8 mouse cellular contexts compared by ENCODE assay signal in genomic region chr13:92751726-92752565, GRCm38 (mm10). TPM values are rescaled to one million over a fixed set of nuclear protein-coding genes. Genes with fewer than 3 reads are reported as not detected.
A peak's percentile ranks its signal among the peaks of the same experiment; 100 is the strongest.
DNase-seq lines count a peak whose midpoint lies in the region; ATAC-seq and TF ChIP-seq lines count a peak whose summit lies in the region.

No protein-coding gene starts in this region.

- POLR2A ChIA-PET in Patski (lab: Charles Lee): no interaction called here

- peaks cover 5% of the 10 kb centered on the region; the same call in 1 of the 2 replicates for H3K4me1 ChIP-seq in forebrain, postnatal 0 days (ENCODE audit: insufficient read depth)
- no peaks in the 10 kb centered on the region for H3K4me1 ChIP-seq in hindbrain, embryonic 10.5 days (replicated peaks)

- H3K9me3 ChIP-seq in forebrain, postnatal 0 days (ENCODE audit: low read length): no peaks in the 10 kb centered on the region
- H3K9me3 ChIP-seq in hindbrain, embryonic 10.5 days: no peaks in the 10 kb centered on the region

- peaks cover 15% of the 10 kb centered on the region for H3K27me3 ChIP-seq in Patski
- no peaks in the 10 kb centered on the region for H3K27me3 ChIP-seq in forebrain, postnatal 0 days (ENCODE audit: insufficient read depth, low read length)
- no peaks in the 10 kb centered on the region for H3K27me3 ChIP-seq in hindbrain, embryonic 10.5 days (ENCODE audit: insufficient read depth, poor library complexity, severe bottlenecking)

- TF ChIP-seq CTCF in Patski (IDR thresholded peaks at IDR 0.05): peak; percentile 94
- TF ChIP-seq CTCF in forebrain, postnatal 0 days (IDR thresholded peaks at IDR 0.05; ENCODE audit: low read depth): peak; percentile 97

- 28% methylated on average over 21 of the region's 21 CpGs for WGBS in forebrain, postnatal 0 days
- 72% methylated on average over 21 of the region's 21 CpGs for WGBS in hindbrain, embryonic 10.5 days

- H3K4me3 ChIP-seq in forebrain, postnatal 0 days (ENCODE audit: low read depth, low read length): no peak overlapping the region
- H3K4me3 ChIP-seq in hindbrain, embryonic 10.5 days: no peak overlapping the region

- CTCF ChIA-PET in Patski (lab: Charles Lee): interaction anchor here (0.7 to 1.6 kb wide), 7 partner anchors 10 to 491 kb away, joined by 3 to 4 read pairs (median 3); no protein-coding TSS in a partner anchor

- H3K36me3 ChIP-seq in forebrain, postnatal 0 days (ENCODE audit: insufficient read depth): no peaks in the 10 kb centered on the region
- H3K36me3 ChIP-seq in hindbrain, embryonic 10.5 days: no peaks in the 10 kb centered on the region

- peak overlapping the region; percentile 32 for H3K4me2 ChIP-seq in forebrain, postnatal 0 days (ENCODE audit: low read depth)

- peak; percentile 63 for ATAC-seq in Patski
- peak; percentile 92 for ATAC-seq in forebrain, postnatal 0 days

- peak overlapping the region; percentile 78 for H3K27ac ChIP-seq in forebrain, postnatal 0 days (ENCODE audit: low read depth, low read length)
- no peak overlapping the region for H3K27ac ChIP-seq in hindbrain, embryonic 10.5 days

- DNase-seq in Patski (ENCODE audit: low read depth, low spot score): peak; percentile 70
- peak; percentile 83 to 87 for DNase-seq in cerebellum, adult 18-20 months
- peak; percentile 98 for DNase-seq in forebrain, postnatal 0 days
- peak; percentile 76 for DNase-seq in hindbrain, embryonic 10.5 days (ENCODE audit: low spot score)
- DNase-seq in layer of hippocampus, postnatal 10 days (ENCODE audit: low spot score in 2 of 2): peak; percentile 96 to 98
- peak; percentile 76 for DNase-seq in lung, postnatal 14 days
- DNase-seq in retina, postnatal 7 days (ENCODE audit: low read depth, low spot score): peak; percentile 87
- DNase-seq in thymus, postnatal 10 days (ENCODE audit: low spot score in 2 of 2): no peak

- 0 out of 2 replicates have a peak overlapping the region, but pooled peaks have one; percentile 29 for H3K9ac ChIP-seq in forebrain, postnatal 0 days

- in situ Hi-C loops in Patski (cut with MboI; ENCODE audit: low pct_unique_long_range_greater_than_20kb): loop anchor here (5.0 to 25.0 kb wide), 4 partner anchors 103 to 960 kb away; no protein-coding TSS in a partner anchor

RNA-seq across cellular contexts. Expression of gene Thbs4, which starts 42.7 kb away (rescaled TPM):
- polyA plus RNA-seq in Patski (2021): not detected
- 0.24 and 0.46 TPM in 2 replicates for total RNA-seq in forebrain, postnatal 0 days (2014; rRNA removed)
- 0.58 and 0.96 TPM in 2 replicates for polyA plus RNA-seq in forebrain, postnatal 0 days (2015; fragmentation: Nextera tagmentation; extraction: Ambion mirVana)
- 1.4 and 2.2 TPM in 2 replicates for polyA plus RNA-seq in hindbrain, embryonic 10.5 days (2016; fragmentation: Nextera tagmentation; extraction: Ambion mirVana)
- 1 to 10 TPM; 3.5 to 4.9 TPM for total RNA-seq in layer of hippocampus, postnatal 10 days (2021)

Comparison
In these comparisons a context has a peak if more than half of its experiments do, and no peak if none do; other contexts are left out.
1. DNase-seq: peak in Patski (single experiment), cerebellum, adult 18-20 months (2 of 2), forebrain, postnatal 0 days (single experiment), hindbrain, embryonic 10.5 days (single experiment), layer of hippocampus, postnatal 10 days (2 of 2), lung, postnatal 14 days (single experiment) and retina, postnatal 7 days (single experiment); none in thymus, postnatal 10 days (0 of 2).